Mouse (Mus musculus) small intestine, adult 2 months (tissue): ENCODE results near the gene Nfia.

ENCODE experiments used
- CTCF ChIP-seq: fragments of 200-500 bp; IDR thresholded peaks from 2 replicates; pipeline ENCODE4 v1.5.1; 2012; ENCODE audit warnings: low read depth, mild to moderate bottlenecking, control low read depth, inconsistent platforms, low read length, moderate library complexity, mixed read lengths; ENCODE audit not compliant: insufficient replicate concordance, insufficient read length; ENCODE audit errors: extremely low read depth
- POLR2A ChIP-seq: fragments of 200-500 bp; IDR thresholded peaks from 2 replicates; pipeline ENCODE4 v1.6.1; 2012; ENCODE audit warnings: low read depth, mild to moderate bottlenecking, control low read depth, inconsistent platforms, low read length, moderate library complexity

GRCm38 (mm10) chr4:97866463-97866862 lies 93.9 kb downstream of the Nfia start:
- TF ChIP-seq CTCF (no peak), POLR2A (no peak)
